Mouse (Mus musculus) stomach, embryonic 14.5 days (tissue): ENCODE results near the gene Rpap3. TPM values are rescaled to one million over a fixed set of nuclear protein-coding genes. Genes with fewer than 3 reads are reported as not detected.

Source experiments
- ATAC-seq: fragments of 200-750 bp; cut with Nextera tagmentation; 2 replicates; pipeline ENCODE4 v1.8.0; 2017; ENCODE audit warnings: low read depth, moderate TSS enrichment; ENCODE audit not compliant: insufficient number of reproducible peaks, insufficient read depth, low FRiP score
- H3K27ac ChIP-seq: fragments of 300-500 bp; sonication (generic); 2 replicates; pipeline ENCODE4 v1.5.1; 2014; ENCODE audit warnings: mild to moderate bottlenecking, low read length, moderate library complexity, mixed read lengths
- H3K27me3 ChIP-seq: fragments of 300-500 bp; sonication (generic); 2 replicates; pipeline ENCODE4 v1.6.1; 2014; ENCODE audit warnings: low read length, control low read depth, mixed read lengths; ENCODE audit not compliant: control insufficient read depth, insufficient read depth
- H3K36me3 ChIP-seq: fragments of 300-500 bp; sonication (generic); 2 replicates; pipeline ENCODE4 v1.6.1; 2014; ENCODE audit warnings: mild to moderate bottlenecking, control low read depth, low read length, moderate library complexity, mixed read lengths; ENCODE audit not compliant: control insufficient read depth, insufficient read depth
- H3K4me1 ChIP-seq: fragments of 300-500 bp; sonication (generic); 2 replicates; pipeline ENCODE4 v1.6.1; 2014; ENCODE audit warnings: low read length, control low read depth, mixed read lengths; ENCODE audit not compliant: control insufficient read depth, insufficient read depth
- H3K4me2 ChIP-seq: fragments of 300-500 bp; sonication (generic); replicated peaks from 2 replicates; pipeline ENCODE4 v1.6.1; 2014; ENCODE audit warnings: low read depth, low read length, control low read depth
- H3K4me3 ChIP-seq: fragments of 300-500 bp; sonication (generic); 2 replicates; pipeline ENCODE4 v1.5.1; 2014; ENCODE audit warnings: low read depth, low read length, control low read depth
- H3K9ac ChIP-seq: fragments of 300-500 bp; sonication (generic); replicated peaks from 2 replicates; pipeline ENCODE4 v1.6.1; 2014; ENCODE audit warnings: low read depth, mild to moderate bottlenecking, control low read depth, low read length, moderate library complexity, mixed read lengths
- H3K9me3 ChIP-seq: fragments of 300-500 bp; sonication (generic); 2 replicates; pipeline ENCODE4 v1.6.1; 2016; ENCODE audit warnings: low read depth, low read length, control low read depth; ENCODE audit not compliant: control insufficient read depth
- WGBS: fragments of 180-500 bp; shearing (Covaris S2); extraction: QIAGEN DNeasy Blood & Tissue Kit; methylation state at CpG from one replicate; pipeline ENCODE4 v1.1.7; 2014; 5-methylcytosine and 5-hydroxymethylcytosine counted together
- polyA plus RNA-seq: library from polyadenylated mRNA; unstranded; fragments of >200 nt; fragmentation: Nextera tagmentation; extraction: Ambion mirVana; gene quantifications from 2 replicates; pipeline ENCODE4 v1.2.1, GENCODE M21; 2014

Gene Rpap3
- polyA plus RNA-seq, 1 experiment from 2014 or later, result 32.6 TPM

DNA sequence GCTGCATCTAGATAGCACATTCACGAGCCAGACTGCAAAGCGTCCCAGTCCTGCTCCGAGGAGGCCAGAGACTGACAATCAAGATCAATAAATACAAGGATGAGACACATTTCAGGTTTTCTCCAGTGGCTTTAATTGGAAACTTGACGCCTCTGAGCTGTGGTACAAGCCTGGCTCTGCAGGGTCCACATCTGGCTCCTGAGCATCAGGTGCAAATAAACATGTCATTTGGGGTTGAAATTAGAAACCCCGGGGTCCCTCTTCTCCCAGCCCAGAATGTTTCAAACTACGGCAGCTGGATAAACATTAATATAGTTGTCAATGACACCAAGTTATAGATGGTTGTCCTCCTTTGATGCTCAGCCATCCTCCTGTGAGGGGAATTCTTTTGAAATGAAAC lies 5.3 kb upstream of the Rpap3 start:
- no peak overlapping the region for H3K4me2 ChIP-seq
- ATAC-seq, result no peak
- H3K4me1 ChIP-seq, result no peaks in the 10 kb centered on the region
- H3K27ac ChIP-seq, result no peak overlapping the region
- H3K36me3 ChIP-seq, result no peaks in the 10 kb centered on the region
- WGBS, result 49% methylated on average over 6 of the region's 6 CpGs
- no peak overlapping the region for H3K9ac ChIP-seq
- H3K4me3 ChIP-seq, result no peak overlapping the region
- no peaks in the 10 kb centered on the region for H3K27me3 ChIP-seq
- no peaks in the 10 kb centered on the region for H3K9me3 ChIP-seq

GRCm38 (mm10) chr15:97696616-97697015 lies 9.0 kb downstream of the Rpap3 start:
- Histone ChIP-seq H3K36me3 (peaks cover 60% of the 10 kb centered on the region), H3K9ac (no peak overlapping the region), H3K4me3 (no peak overlapping the region), H3K4me2 (no peak overlapping the region), H3K27ac (peak overlapping the region; percentile 44; the same call in 1 of the 2 replicates), H3K4me1 (no peaks in the 10 kb centered on the region), H3K9me3 (no peaks in the 10 kb centered on the region), H3K27me3 (no peaks in the 10 kb centered on the region)
- ATAC-seq, result no peak
- WGBS, result 84% methylated on average over 10 of the region's 10 CpGs

DNA sequence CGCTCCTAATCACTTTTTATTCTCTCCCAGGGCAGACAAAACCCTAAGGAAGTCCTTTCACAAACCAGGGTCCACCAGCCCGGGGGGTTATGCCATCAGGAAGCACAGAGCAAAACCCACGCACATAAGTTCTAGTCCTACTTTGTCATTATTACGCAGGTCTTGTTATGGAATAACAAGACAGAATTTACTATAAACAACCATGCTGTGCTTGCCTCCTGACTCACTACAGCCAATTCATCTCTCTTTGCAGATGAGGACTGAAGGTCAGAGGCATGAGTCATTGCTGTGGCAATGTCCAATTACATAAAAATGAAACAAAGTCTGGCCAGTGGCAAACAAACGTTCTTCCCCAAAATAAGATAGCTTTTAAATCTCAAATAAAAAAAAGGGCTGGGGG lies 12.2 kb downstream of the Rpap3 start:
- H3K27me3 ChIP-seq, result no peaks in the 10 kb centered on the region
- no peaks in the 10 kb centered on the region for H3K4me1 ChIP-seq
- no peak for ATAC-seq
- no peak overlapping the region for H3K27ac ChIP-seq
- H3K4me3 ChIP-seq, result no peak overlapping the region
- H3K4me2 ChIP-seq, result no peak overlapping the region
- peaks cover 44% of the 10 kb centered on the region for H3K36me3 ChIP-seq
- H3K9ac ChIP-seq, result no peak overlapping the region
- no peaks in the 10 kb centered on the region for H3K9me3 ChIP-seq
- 87% methylated on average over 5 of the region's 5 CpGs for WGBS

- H3K27ac ChIP-seq, result no peak overlapping the region
- peaks cover 57% of the 10 kb centered on the region for H3K36me3 ChIP-seq
- no peak overlapping the region for H3K4me3 ChIP-seq
- H3K9ac ChIP-seq, result no peak overlapping the region
- H3K9me3 ChIP-seq, result no peaks in the 10 kb centered on the region
- WGBS, result 96% methylated on average over 9 of the region's 9 CpGs
- no peak overlapping the region for H3K4me2 ChIP-seq
- ATAC-seq, result no peak
- H3K4me1 ChIP-seq, result no peaks in the 10 kb centered on the region
- H3K27me3 ChIP-seq, result no peaks in the 10 kb centered on the region
These were observed 21.5 kb downstream of the Rpap3 start for GRCm38 (mm10) chr15:97684118-97684517.

DNA sequence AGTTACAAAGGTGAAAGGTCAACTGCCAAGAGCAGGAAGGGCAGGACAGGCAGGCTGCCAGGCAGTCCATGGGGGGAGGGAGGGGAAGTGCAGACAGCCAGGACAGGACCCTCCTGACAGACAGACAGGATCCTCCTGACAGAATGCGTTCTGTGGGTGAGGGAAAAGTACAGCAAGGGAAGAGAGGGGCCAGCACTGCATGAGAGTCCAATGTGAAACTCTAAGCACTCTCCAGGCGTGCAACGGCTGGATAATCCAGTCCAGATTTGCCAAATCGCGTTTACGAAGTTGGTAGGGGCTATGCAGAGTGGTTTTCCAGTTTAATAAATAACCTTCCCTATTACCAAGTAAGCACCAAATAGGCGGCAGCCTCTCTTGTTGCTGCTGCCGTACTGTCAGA lies 23.6 kb downstream of the Rpap3 start:
- Histone ChIP-seq H3K9ac (no peak overlapping the region), H3K4me1 (no peaks in the 10 kb centered on the region), H3K27me3 (no peaks in the 10 kb centered on the region), H3K4me3 (no peak overlapping the region), H3K9me3 (no peaks in the 10 kb centered on the region), H3K36me3 (peaks cover 59% of the 10 kb centered on the region), H3K27ac (no peak overlapping the region), H3K4me2 (no peak overlapping the region)
- WGBS, result 86% methylated on average over 8 of the region's 8 CpGs
- no peak for ATAC-seq

GRCm38 (mm10) chr15:97679991-97680681 lies 25.5 kb downstream of the Rpap3 start:
- 77% methylated on average over 18 of the region's 18 CpGs for WGBS
- Histone ChIP-seq H3K4me2 (no peak overlapping the region), H3K4me1 (no peaks in the 10 kb centered on the region), H3K9me3 (no peaks in the 10 kb centered on the region), H3K36me3 (peaks cover 55% of the 10 kb centered on the region), H3K27me3 (no peaks in the 10 kb centered on the region), H3K4me3 (no peak overlapping the region), H3K27ac (no peak overlapping the region), H3K9ac (no peak overlapping the region)
- ATAC-seq, result no peak

- no peak for ATAC-seq
- no peak overlapping the region for H3K4me2 ChIP-seq
- H3K27ac ChIP-seq, result no peak overlapping the region
- no peaks in the 10 kb centered on the region for H3K9me3 ChIP-seq
- H3K4me1 ChIP-seq, result no peaks in the 10 kb centered on the region
- 90% methylated on average over 3 of the region's 3 CpGs for WGBS
- no peak overlapping the region for H3K4me3 ChIP-seq
- peaks cover 57% of the 10 kb centered on the region for H3K36me3 ChIP-seq
- H3K27me3 ChIP-seq, result no peaks in the 10 kb centered on the region
- H3K9ac ChIP-seq, result no peak overlapping the region
These were observed 28.3 kb downstream of the Rpap3 start for GRCm38 (mm10) chr15:97677341-97677740.

- Histone ChIP-seq H3K27me3 (no peaks in the 10 kb centered on the region), H3K36me3 (peaks cover 49% of the 10 kb centered on the region), H3K9me3 (no peaks in the 10 kb centered on the region), H3K4me3 (no peak overlapping the region), H3K27ac (no peak overlapping the region), H3K4me2 (no peak overlapping the region), H3K4me1 (no peaks in the 10 kb centered on the region), H3K9ac (no peak overlapping the region)
- no peak for ATAC-seq
- WGBS, result 88% methylated on average over 13 of the region's 13 CpGs
These were observed 29.7 kb downstream of the Rpap3 start for GRCm38 (mm10) chr15:97675927-97676326.

DNA sequence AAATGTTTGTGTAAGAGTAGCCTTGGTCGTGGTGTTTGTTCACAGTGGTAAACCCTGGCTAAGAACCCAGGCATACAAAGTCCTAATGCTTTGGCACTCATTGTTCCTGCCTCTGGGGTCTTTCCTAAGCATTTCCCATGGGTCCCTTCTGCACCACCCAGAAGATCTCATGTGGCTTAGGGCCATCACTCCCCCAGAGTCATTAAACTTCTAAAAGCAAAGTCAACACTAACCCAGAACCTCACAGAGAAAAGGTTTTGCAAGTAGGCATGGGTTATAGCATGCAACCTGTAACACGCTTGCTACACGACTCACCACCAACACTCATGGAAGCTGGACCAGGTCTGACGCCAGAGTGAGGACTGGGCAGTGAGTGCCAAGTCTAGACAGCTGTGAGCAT lies 31.2 kb downstream of the Rpap3 start:
- no peak overlapping the region for H3K4me3 ChIP-seq
- H3K9ac ChIP-seq, result no peak overlapping the region
- no peak for ATAC-seq
- no peak overlapping the region for H3K4me2 ChIP-seq
- peaks cover 40% of the 10 kb centered on the region for H3K36me3 ChIP-seq
- no peaks in the 10 kb centered on the region for H3K27me3 ChIP-seq
- 94% methylated on average over 4 of the region's 4 CpGs for WGBS
- H3K9me3 ChIP-seq, result no peaks in the 10 kb centered on the region
- no peak overlapping the region for H3K27ac ChIP-seq
- H3K4me1 ChIP-seq, result no peaks in the 10 kb centered on the region
